In genomic region chr9:121761091-121761665, GRCm38 (mm10) we compare ENCODE assay signal across 8 mouse cellular contexts. TPM values are rescaled to one million over a fixed set of nuclear protein-coding genes. Genes with fewer than 3 reads are reported as not detected.
DNase-seq lines count a peak whose midpoint lies in the region; ATAC-seq and TF ChIP-seq lines count a peak whose summit lies in the region.

No protein-coding gene starts in this region.

- peak overlapping the region; percentile 94 for H3K4me2 ChIP-seq in lung, embryonic 14.5 days
- peak overlapping the region; percentile 94 for H3K4me2 ChIP-seq in embryonic facial prominence, embryonic 11.5 days (ENCODE audit: low read depth, low read length)
- peak overlapping the region; percentile 90 for H3K4me2 ChIP-seq in hindbrain, embryonic 16.5 days (ENCODE audit: low read length)
- peak overlapping the region; percentile 77 for H3K4me2 ChIP-seq in neural tube, embryonic 14.5 days (ENCODE audit: low read depth, low read length)

- H3K27me3 ChIP-seq in lung, embryonic 14.5 days (ENCODE audit: insufficient read depth, low read length), result no peaks in the 10 kb centered on the region
- H3K27me3 ChIP-seq in embryonic facial prominence, embryonic 11.5 days (ENCODE audit: control insufficient read depth, insufficient read depth, low read length), result no peaks in the 10 kb centered on the region
- no peaks in the 10 kb centered on the region for H3K27me3 ChIP-seq in hindbrain, embryonic 16.5 days (replicated peaks; ENCODE audit: control insufficient read depth, insufficient read depth, low read length)
- no peaks in the 10 kb centered on the region for H3K27me3 ChIP-seq in neural tube, embryonic 14.5 days (ENCODE audit: control insufficient read depth, insufficient read depth, low read length)

- no peaks in the 10 kb centered on the region for H3K9me3 ChIP-seq in lung, embryonic 14.5 days (ENCODE audit: low read depth, low read length)
- H3K9me3 ChIP-seq in embryonic facial prominence, embryonic 11.5 days (replicated peaks; ENCODE audit: control insufficient read depth, low read length), result no peaks in the 10 kb centered on the region
- H3K9me3 ChIP-seq in hindbrain, embryonic 16.5 days (ENCODE audit: control insufficient read depth, low read length), result no peaks in the 10 kb centered on the region
- no peaks in the 10 kb centered on the region for H3K9me3 ChIP-seq in neural tube, embryonic 14.5 days (ENCODE audit: control insufficient read depth, low read length)

- peak overlapping the region; percentile 96; the same call in 1 of the 2 replicates for H3K27ac ChIP-seq in lung, embryonic 14.5 days (ENCODE audit: low read depth)
- H3K27ac ChIP-seq in embryonic facial prominence, embryonic 11.5 days (replicated peaks; ENCODE audit: low read depth, low read length), result no peak overlapping the region
- peak overlapping the region; percentile 90 for H3K27ac ChIP-seq in hindbrain, embryonic 16.5 days (ENCODE audit: low read depth, low read length)
- H3K27ac ChIP-seq in neural tube, embryonic 14.5 days (ENCODE audit: low read depth, low read length), result no peak overlapping the region

- peak overlapping the region; percentile 83 for H3K4me3 ChIP-seq in lung, embryonic 14.5 days (ENCODE audit: low read depth, low read length)
- no peak overlapping the region for H3K4me3 ChIP-seq in lung, adult 2 months (replicated peaks; ENCODE audit: extremely low read depth, low read depth, low read length)
- peak overlapping the region; percentile 86; the same call in 1 of the 2 replicates for H3K4me3 ChIP-seq in embryonic facial prominence, embryonic 11.5 days (ENCODE audit: low read depth, low read length)
- peak overlapping the region; percentile 83 for H3K4me3 ChIP-seq in hindbrain, embryonic 16.5 days (ENCODE audit: low read length)
- H3K4me3 ChIP-seq in neural tube, embryonic 14.5 days (ENCODE audit: low read depth, low read length), result peak overlapping the region; percentile 96

- H3K4me1 ChIP-seq in lung, embryonic 14.5 days (ENCODE audit: insufficient read depth), result 0 out of 2 replicates have a peak, but pooled peaks cover 8% of the 10 kb centered on the region
- H3K4me1 ChIP-seq in lung, adult 2 months (ENCODE audit: control insufficient read depth, insufficient read depth, low read length), result peaks cover 6% of the 10 kb centered on the region
- H3K4me1 ChIP-seq in embryonic facial prominence, embryonic 11.5 days (ENCODE audit: control insufficient read depth, insufficient read depth, low read length), result no peaks in the 10 kb centered on the region; the same call in none of the 2 replicates
- peaks cover 30% of the 10 kb centered on the region for H3K4me1 ChIP-seq in hindbrain, embryonic 16.5 days (ENCODE audit: control insufficient read depth, insufficient read depth, low read depth, low read length)
- H3K4me1 ChIP-seq in neural tube, embryonic 14.5 days (ENCODE audit: control insufficient read depth, insufficient read depth, low read length), result peaks cover 26% of the 10 kb centered on the region

- TF ChIP-seq POLR2A in lung, adult 2 months (IDR thresholded peaks at IDR 0.05; ENCODE audit: borderline replicate concordance, extremely low read depth, low read depth, low read length), result no peak

- 57% methylated on average over 10 of the region's 10 CpGs for WGBS in lung, embryonic 14.5 days
- WGBS in lung, adult 2 months, result 67% methylated on average over 10 of the region's 10 CpGs
- 72% methylated on average over 10 of the region's 10 CpGs for WGBS in embryonic facial prominence, embryonic 11.5 days
- WGBS in hindbrain, embryonic 16.5 days, result 62% methylated on average over 10 of the region's 10 CpGs
- WGBS in neural tube, embryonic 14.5 days, result 57% methylated on average over 10 of the region's 10 CpGs

- ATAC-seq in lung, embryonic 14.5 days (ENCODE audit: insufficient read depth), result no peak
- ATAC-seq in embryonic facial prominence, embryonic 11.5 days (replicated peaks; ENCODE audit: insufficient number of reproducible peaks, low FRiP score, low TSS enrichment, low read depth), result no peak
- ATAC-seq in hindbrain, embryonic 16.5 days, result no peak
- ATAC-seq in neural tube, embryonic 14.5 days (ENCODE audit: low read depth), result no peak
- ATAC-seq in megakaryocyte progenitor cell, adult 5-6 weeks (replicated peaks; ENCODE audit: poor library complexity), result no peak

- no peak for DNase-seq in lung, embryonic 14.5 days
- DNase-seq in lung, adult 2 months, result no peak
- DNase-seq in embryonic facial prominence, embryonic 11.5 days (ENCODE audit: low spot score), result no peak
- no peak for DNase-seq in right cerebral cortex, postnatal 4 days
- no peak for DNase-seq in gastrocnemius, adult 18-20 months (ENCODE audit: low spot score)

- peaks cover 45% of the 10 kb centered on the region for H3K36me3 ChIP-seq in lung, embryonic 14.5 days (ENCODE audit: insufficient read depth)
- H3K36me3 ChIP-seq in embryonic facial prominence, embryonic 11.5 days (replicated peaks; ENCODE audit: control insufficient read depth, insufficient read depth, low read depth, low read length), result no peaks in the 10 kb centered on the region; the same call in 1 of the 2 replicates
- peaks cover 35% of the 10 kb centered on the region for H3K36me3 ChIP-seq in hindbrain, embryonic 16.5 days (ENCODE audit: control insufficient read depth, insufficient read depth, low read length)
- peaks cover 33% of the 10 kb centered on the region for H3K36me3 ChIP-seq in neural tube, embryonic 14.5 days (ENCODE audit: control insufficient read depth, insufficient read depth, low read length)

- H3K9ac ChIP-seq in lung, embryonic 14.5 days, result peak overlapping the region; percentile 95
- peak overlapping the region; percentile 22; the same call in 1 of the 2 replicates for H3K9ac ChIP-seq in embryonic facial prominence, embryonic 11.5 days (replicated peaks; ENCODE audit: low read length)
- peak overlapping the region; percentile 89 for H3K9ac ChIP-seq in hindbrain, embryonic 16.5 days (ENCODE audit: low read depth, low read length)
- peak overlapping the region; percentile 94; the same call in 1 of the 2 replicates for H3K9ac ChIP-seq in neural tube, embryonic 14.5 days (replicated peaks; ENCODE audit: low read depth, low read length)

- TF ChIP-seq CTCF in lung, embryonic 14.5 days (IDR thresholded peaks at IDR 0.05; ENCODE audit: low read depth), result no peak
- TF ChIP-seq CTCF in lung, adult 2 months (IDR thresholded peaks at IDR 0.05; ENCODE audit: insufficient read depth, low read length), result no peak

RNA-seq across cellular contexts. Expression of gene Zfp651, which starts 2.0 kb away (rescaled TPM):
- 13.6 and 13.8 TPM in 2 replicates for polyA plus RNA-seq in lung, embryonic 14.5 days (2014; fragmentation: Nextera tagmentation; extraction: Ambion mirVana)
- polyA plus RNA-seq in lung, adult 2 months (2012; rRNA removed), result 26.8 and 46.2 TPM in 2 replicates
- polyA plus RNA-seq in embryonic facial prominence, embryonic 11.5 days (2014; fragmentation: Nextera tagmentation; extraction: Ambion mirVana), result 4.9 and 5.1 TPM in 2 replicates
- polyA plus RNA-seq in hindbrain, embryonic 16.5 days (2015; fragmentation: Nextera tagmentation; extraction: Ambion mirVana), result 15.0 and 22.8 TPM in 2 replicates
- 15.7 and 17.0 TPM in 2 replicates for polyA plus RNA-seq in neural tube, embryonic 14.5 days (2014; fragmentation: Nextera tagmentation; extraction: Ambion mirVana)
- 0.05 and 0.62 TPM in 2 replicates for total RNA-seq in megakaryocyte progenitor cell, adult 5-6 weeks (2015)
- total RNA-seq in megakaryocyte progenitor cell, adult 5-6 weeks (2017), result 0.24 TPM in 1 of 2 replicates, not detected in the other
- total RNA-seq in gastrocnemius, adult 18-20 months (2021), result 100 to 1,000 TPM; 123 to 131 TPM

RNA-seq across cellular contexts. Expression of gene Klhl40, which starts 16.2 kb away (rescaled TPM):
- 0.17 and 0.30 TPM in 2 replicates for polyA plus RNA-seq in lung, embryonic 14.5 days (2014; fragmentation: Nextera tagmentation; extraction: Ambion mirVana)
- polyA plus RNA-seq in lung, adult 2 months (2012; rRNA removed), result 0.49 and 4.4 TPM in 2 replicates
- polyA plus RNA-seq in embryonic facial prominence, embryonic 11.5 days (2014; fragmentation: Nextera tagmentation; extraction: Ambion mirVana), result 0.81 and 0.85 TPM in 2 replicates
- polyA plus RNA-seq in hindbrain, embryonic 16.5 days (2015; fragmentation: Nextera tagmentation; extraction: Ambion mirVana), result 1.9 and 3.3 TPM in 2 replicates
- 1.7 and 2.4 TPM in 2 replicates for polyA plus RNA-seq in neural tube, embryonic 14.5 days (2014; fragmentation: Nextera tagmentation; extraction: Ambion mirVana)
- not detected in 2 replicates for total RNA-seq in megakaryocyte progenitor cell, adult 5-6 weeks (2015)
- 0.17 TPM in 1 of 2 replicates, not detected in the other for total RNA-seq in megakaryocyte progenitor cell, adult 5-6 weeks (2017)
- total RNA-seq in gastrocnemius, adult 18-20 months (2021), result 100 to 1,000 TPM; 121 to 228 TPM

RNA-seq across cellular contexts. Expression of gene Hhatl, which starts 31.1 kb away (rescaled TPM):
- polyA plus RNA-seq in lung, embryonic 14.5 days (2014; fragmentation: Nextera tagmentation; extraction: Ambion mirVana), result 0.34 and 0.91 TPM in 2 replicates
- 7.4 and 11.0 TPM in 2 replicates for polyA plus RNA-seq in lung, adult 2 months (2012; rRNA removed)
- not detected in 2 replicates for polyA plus RNA-seq in embryonic facial prominence, embryonic 11.5 days (2014; fragmentation: Nextera tagmentation; extraction: Ambion mirVana)
- polyA plus RNA-seq in hindbrain, embryonic 16.5 days (2015; fragmentation: Nextera tagmentation; extraction: Ambion mirVana), result 0.50 and 0.55 TPM in 2 replicates
- 0.26 and 0.40 TPM in 2 replicates for polyA plus RNA-seq in neural tube, embryonic 14.5 days (2014; fragmentation: Nextera tagmentation; extraction: Ambion mirVana)
- total RNA-seq in megakaryocyte progenitor cell, adult 5-6 weeks (2015), result not detected in 2 replicates
- total RNA-seq in megakaryocyte progenitor cell, adult 5-6 weeks (2017), result not detected in 2 replicates
- total RNA-seq in gastrocnemius, adult 18-20 months (2021), result 100 to 1,000 TPM; 125 to 145 TPM

RNA-seq across cellular contexts. Expression of gene Nktr, which starts 42.2 kb away (rescaled TPM):
- 70.4 and 74.2 TPM in 2 replicates for polyA plus RNA-seq in lung, embryonic 14.5 days (2014; fragmentation: Nextera tagmentation; extraction: Ambion mirVana)
- polyA plus RNA-seq in lung, adult 2 months (2012; rRNA removed), result 36.6 and 48.6 TPM in 2 replicates
- polyA plus RNA-seq in embryonic facial prominence, embryonic 11.5 days (2014; fragmentation: Nextera tagmentation; extraction: Ambion mirVana), result 59.7 and 61.2 TPM in 2 replicates
- 43.2 and 44.4 TPM in 2 replicates for polyA plus RNA-seq in hindbrain, embryonic 16.5 days (2015; fragmentation: Nextera tagmentation; extraction: Ambion mirVana)
- polyA plus RNA-seq in neural tube, embryonic 14.5 days (2014; fragmentation: Nextera tagmentation; extraction: Ambion mirVana), result 64.9 and 82.9 TPM in 2 replicates
- total RNA-seq in megakaryocyte progenitor cell, adult 5-6 weeks (2015), result 92.4 and 140 TPM in 2 replicates
- total RNA-seq in megakaryocyte progenitor cell, adult 5-6 weeks (2017), result 100.0 and 142 TPM in 2 replicates
- 10 to 100 TPM; 31.7 to 37.0 TPM for total RNA-seq in gastrocnemius, adult 18-20 months (2021)

RNA-seq across cellular contexts. Expression of gene Ss18l2, which starts 51.0 kb away (rescaled TPM):
- polyA plus RNA-seq in lung, embryonic 14.5 days (2014; fragmentation: Nextera tagmentation; extraction: Ambion mirVana), result 105 and 109 TPM in 2 replicates
- polyA plus RNA-seq in lung, adult 2 months (2012; rRNA removed), result 18.4 and 22.2 TPM in 2 replicates
- 96.0 and 109 TPM in 2 replicates for polyA plus RNA-seq in embryonic facial prominence, embryonic 11.5 days (2014; fragmentation: Nextera tagmentation; extraction: Ambion mirVana)
- polyA plus RNA-seq in hindbrain, embryonic 16.5 days (2015; fragmentation: Nextera tagmentation; extraction: Ambion mirVana), result 171 and 184 TPM in 2 replicates
- polyA plus RNA-seq in neural tube, embryonic 14.5 days (2014; fragmentation: Nextera tagmentation; extraction: Ambion mirVana), result 194 and 208 TPM in 2 replicates
- total RNA-seq in megakaryocyte progenitor cell, adult 5-6 weeks (2015), result 43.7 and 71.4 TPM in 2 replicates
- 39.8 and 59.3 TPM in 2 replicates for total RNA-seq in megakaryocyte progenitor cell, adult 5-6 weeks (2017)
- 100 to 1,000 TPM; 108 to 115 TPM for total RNA-seq in gastrocnemius, adult 18-20 months (2021)

Comparison
In these comparisons a context has a peak if more than half of its experiments do, and no peak if none do; other contexts are left out.
1. H3K27ac ChIP-seq: peak in lung, embryonic 14.5 days (single experiment) and hindbrain, embryonic 16.5 days (single experiment); none in embryonic facial prominence, embryonic 11.5 days (single experiment) and neural tube, embryonic 14.5 days (single experiment).
2. H3K9ac ChIP-seq: peak in every context shown above with its lines; median percentile 95 in lung, embryonic 14.5 days; 94 in neural tube, embryonic 14.5 days; 89 in hindbrain, embryonic 16.5 days; 22 in embryonic facial prominence, embryonic 11.5 days.
3. Peak in every context shown above with its lines, with median percentiles within 50 percentile points of each other: H3K4me2 ChIP-seq.